23 mouse cellular contexts compared by ENCODE assay signal in the genomic region with DNA sequence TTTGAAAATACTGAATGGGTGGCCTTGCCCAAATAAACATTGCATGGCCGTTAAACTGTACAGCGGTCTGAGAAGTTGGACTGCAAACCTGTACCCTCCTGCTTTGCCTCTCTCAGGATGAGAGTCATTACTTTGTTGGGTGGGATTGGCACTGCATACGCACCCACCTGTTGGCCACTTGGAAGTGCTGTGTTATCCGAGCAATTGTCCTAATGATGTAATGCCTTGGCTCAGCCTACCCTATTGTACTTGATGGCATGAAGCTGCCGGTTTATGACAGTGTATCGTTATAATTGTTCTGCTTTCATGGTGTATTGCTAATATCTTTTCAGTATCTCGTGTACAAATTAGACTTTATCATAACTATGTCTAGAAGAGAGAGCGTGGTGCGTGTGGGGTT.
DNase-seq lines count a peak whose midpoint lies in the region.
"Had no signal": no experiment of that assay in that cellular context is flagged by ENCODE, and none has a peak within 500 bp of the region (broad histone marks: within the 10 kb centered on the region; RNA-seq: fewer than 3 reads in every experiment).

No protein-coding gene starts in this region.

- H3K4me3 ChIP-seq in limb, embryonic 10.5 days = no peak overlapping the region
- H3K4me3 ChIP-seq: embryonic facial prominence, embryonic 10.5 days; embryonic facial prominence, embryonic 13.5 days; erythroblast, embryonic 14.5 days; forebrain, embryonic 12.5 days; forebrain, embryonic 15.5 days; hindbrain, embryonic 10.5 days; hindbrain, embryonic 13.5 days had no signal

- no peaks in the 10 kb centered on the region for H3K27me3 ChIP-seq in limb, embryonic 10.5 days (ENCODE audit: low read depth, poor library complexity, severe bottlenecking)
- H3K27me3 ChIP-seq: embryonic facial prominence, embryonic 13.5 days; forebrain, embryonic 12.5 days; forebrain, embryonic 15.5 days; hindbrain, embryonic 13.5 days had no signal

- intact Hi-C loops in heart, postnatal 14 days (cut with DNase I) = no loop called here

- WGBS in limb, embryonic 10.5 days = 93% methylated on average over 9 of the region's 9 CpGs

- H3K36me3 ChIP-seq in limb, embryonic 10.5 days = no peaks in the 10 kb centered on the region
- H3K36me3 ChIP-seq: embryonic facial prominence, embryonic 10.5 days; embryonic facial prominence, embryonic 13.5 days; forebrain, embryonic 12.5 days; forebrain, embryonic 15.5 days; hindbrain, embryonic 10.5 days; hindbrain, embryonic 13.5 days had no signal

- peak; percentile 90 for DNase-seq in heart, adult 11 months
- DNase-seq in heart, postnatal 14 days = no peak
- peak; percentile 29 for DNase-seq in lung, postnatal 25 days (ENCODE audit: low spot score)
- no peak for DNase-seq in lung, postnatal 14 days
- peak; percentile 17 for DNase-seq in limb, embryonic 10.5 days (ENCODE audit: low spot score)
- no peak for DNase-seq in frontal cortex, postnatal 36 days (ENCODE audit: low spot score in 2 of 2)
- DNase-seq: adrenal gland, adult 2 months; adrenal gland, postnatal 14 days; cerebellum, adult 11 months; cerebellum, adult 2 months; cerebellum, postnatal 10 days; cerebellum, postnatal 36 days; embryo, embryonic 11 days; gastrocnemius, postnatal 10 days; gastrocnemius, postnatal 36 days; heart, postnatal 36 days had no signal

- H3K9me3 ChIP-seq in limb, embryonic 10.5 days (replicated peaks) = no peaks in the 10 kb centered on the region
- H3K9me3 ChIP-seq: embryonic facial prominence, embryonic 10.5 days; embryonic facial prominence, embryonic 13.5 days; forebrain, embryonic 12.5 days; forebrain, embryonic 15.5 days; hindbrain, embryonic 10.5 days; hindbrain, embryonic 13.5 days had no signal

- no peak overlapping the region for H3K27ac ChIP-seq in limb, embryonic 10.5 days
- H3K27ac ChIP-seq: embryonic facial prominence, embryonic 10.5 days; embryonic facial prominence, embryonic 13.5 days; forebrain, embryonic 12.5 days; forebrain, embryonic 15.5 days; hindbrain, embryonic 10.5 days; hindbrain, embryonic 13.5 days had no signal

- peaks cover 9% of the 10 kb centered on the region for H3K4me1 ChIP-seq in limb, embryonic 10.5 days
- H3K4me1 ChIP-seq: forebrain, embryonic 15.5 days; hindbrain, embryonic 13.5 days had no signal

Comparison
In these comparisons a context has a peak if more than half of its experiments do, and no peak if none do; other contexts are left out.
1. DNase-seq: peak in heart, adult 11 months (single experiment), lung, postnatal 25 days (single experiment) and limb, embryonic 10.5 days (single experiment); none in heart, postnatal 14 days (0 of 2), lung, postnatal 14 days (single experiment) and frontal cortex, postnatal 36 days (0 of 2).